Mouse (Mus musculus): ENCODE measurements around the gene Sh3rf1.

Sh3rf1 gene

GRCm38 (mm10) chr8:61223729-61224379, at the start of gene Sh3rf1:
Gene Sh3rf1, plus strand, starts transcription at chr8:61223872.
- ChIA-PET CTCF (interaction anchor here (0.7 to 1.9 kb wide), 6 partner anchors 10 to 589 kb away, joined by 3 to 6 read pairs (median 4); partner anchors contain the start of gene Hpf1 (in 1 of the 4)), POLR2A (interaction anchor here in 3 of 4 experiments (0.7 to 2.7 kb wide), 18 partner anchors 9 to 256 kb away, joined by 3 to 22 read pairs (median 5); partner anchors contain the start of gene Nek1 (in 1 of the 3))

- ChIA-PET POLR2A (no interaction called here), CTCF (no interaction called here)
These were observed 49.7 kb upstream of the Sh3rf1 start for GRCm38 (mm10) chr8:61173921-61174492.

GRCm38 (mm10) chr8:61175876-61176275, 47.8 kb upstream of the Sh3rf1 start:
- ChIA-PET CTCF (no interaction called here), POLR2A (no interaction called here)

- CTCF ChIA-PET, result no interaction called here
- POLR2A ChIA-PET, result no interaction called here
These were observed 45.7 kb upstream of the Sh3rf1 start for GRCm38 (mm10) chr8:61177680-61178593.

GRCm38 (mm10) chr8:61178594-61179140, 45.0 kb upstream of the Sh3rf1 start:
- CTCF ChIA-PET, result no interaction called here
- POLR2A ChIA-PET, result no interaction called here

- CTCF ChIA-PET, result no interaction called here
- POLR2A ChIA-PET, result no interaction called here
These were observed 42.1 kb upstream of the Sh3rf1 start for GRCm38 (mm10) chr8:61181592-61181991.

GRCm38 (mm10) chr8:61182020-61182419, 41.7 kb upstream of the Sh3rf1 start:
- ChIA-PET POLR2A (no interaction called here), CTCF (no interaction called here)

- POLR2A ChIA-PET, result no interaction called here
- CTCF ChIA-PET, result no interaction called here
These were observed 38.1 kb upstream of the Sh3rf1 start for GRCm38 (mm10) chr8:61185274-61186198.

- POLR2A ChIA-PET, result no interaction called here
- CTCF ChIA-PET, result no interaction called here
These were observed 29.3 kb upstream of the Sh3rf1 start for GRCm38 (mm10) chr8:61194306-61194925.

GRCm38 (mm10) chr8:61200254-61200887, 23.3 kb upstream of the Sh3rf1 start:
- ChIA-PET CTCF (no interaction called here), POLR2A (no interaction called here)

- POLR2A ChIA-PET, result interaction anchor here in 3 of 4 experiments (0.6 to 0.8 kb wide), 3 partner anchors 11 to 335 kb away, joined by 3 to 4 read pairs (median 4); no protein-coding TSS in a partner anchor
- CTCF ChIA-PET, result interaction anchor here in 1 of 4 experiments (0.7 kb wide), 1 partner anchor 15 kb away, joined by 3 read pairs; no protein-coding TSS in a partner anchor
These were observed 20.4 kb upstream of the Sh3rf1 start for GRCm38 (mm10) chr8:61203035-61203826.

GRCm38 (mm10) chr8:61206876-61207275, 16.8 kb upstream of the Sh3rf1 start:
- ChIA-PET POLR2A (no interaction called here), CTCF (no interaction called here)

- ChIA-PET CTCF (no interaction called here), POLR2A (interaction anchor here in 1 of 4 experiments (0.6 kb wide), 1 partner anchor 9 kb away, joined by 3 read pairs; no protein-coding TSS in a partner anchor)
These were observed 16.0 kb upstream of the Sh3rf1 start for GRCm38 (mm10) chr8:61207636-61208035.

GRCm38 (mm10) chr8:61208719-61209118, 15.0 kb upstream of the Sh3rf1 start:
- ChIA-PET CTCF (interaction anchor here in 1 of 4 experiments (1.2 kb wide), 1 partner anchor 271 kb away, joined by 5 read pairs; no protein-coding TSS in a partner anchor), POLR2A (interaction anchor here in 3 of 4 experiments (0.6 to 1.2 kb wide), 6 partner anchors 9 to 707 kb away, joined by 3 to 4 read pairs (median 3); no protein-coding TSS in a partner anchor)

GRCm38 (mm10) chr8:61210836-61211235, 12.8 kb upstream of the Sh3rf1 start:
- ChIA-PET POLR2A (interaction anchor here in 2 of 4 experiments (1.0 to 2.5 kb wide), 2 partner anchors 13 to 32 kb away, joined by 3 to 12 read pairs; partner anchors contain the start of gene Sh3rf1 (in 1 of the 2)), CTCF (no interaction called here)

- CTCF ChIA-PET, result no interaction called here
- POLR2A ChIA-PET, result interaction anchor here in 1 of 4 experiments (1.2 kb wide), 1 partner anchor 12 kb away, joined by 4 read pairs; no protein-coding TSS in a partner anchor
These were observed 8.4 kb upstream of the Sh3rf1 start for GRCm38 (mm10) chr8:61215081-61215819.
